Mouse (Mus musculus): ENCODE results near the gene Olfr397.

The Olfr397 gene

GRCm38 (mm10) chr11:73960517-73960916 is at the start of gene Olfr397:
Gene Olfr397 (plus strand): TSS chr11:73960817.
- no peak for DNase-seq (ENCODE audit: low spot score in 2 of 2)

GRCm38 (mm10) chr11:73936377-73936776 is 24.2 kb upstream of the Olfr397 start, which contains the start of gene Olfr23:
Gene Olfr23 (plus strand): TSS chr11:73936677.
- DNase-seq (ENCODE audit: low spot score in 2 of 2): no peak

DNA sequence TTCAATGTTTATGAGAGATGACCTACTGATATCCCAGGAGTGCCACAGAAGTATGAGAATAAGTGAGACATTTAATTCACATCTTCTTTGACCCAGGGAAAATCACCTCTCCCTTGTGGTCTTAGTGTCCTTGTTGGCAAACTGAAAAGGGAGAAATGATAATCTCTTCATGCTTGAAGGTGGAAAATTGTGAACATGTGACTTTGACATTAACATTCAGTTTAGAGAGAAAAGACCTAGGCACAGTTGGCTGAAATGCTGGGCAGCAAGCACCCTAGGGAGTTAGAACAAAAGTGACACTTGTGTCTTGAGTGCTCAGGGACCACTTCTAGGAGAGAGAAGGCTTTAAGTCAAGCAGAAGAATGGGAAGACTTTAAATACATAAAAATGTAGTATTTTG is 29.7 kb downstream of the Olfr397 start, which contains the start of gene Olfr398:
TSS of gene Olfr398 (minus strand) at position 101 of the 400 bp plus-strand sequence.
- no peak for DNase-seq (ENCODE audit: low spot score in 2 of 2)

- DNase-seq (ENCODE audit: low spot score in 2 of 2): no peak
Observed at GRCm38 (mm10) chr11:73993115-73993514, 32.5 kb downstream of the Olfr397 start.

All from right cerebral cortex, postnatal 10 days (tissue).